Mouse (Mus musculus) neural tube, embryonic 15.5 days (tissue): ENCODE results near the gene Cpt1a. TPM values are rescaled to one million over a fixed set of nuclear protein-coding genes. Genes with fewer than 3 reads are reported as not detected.

ENCODE experiments used
- ATAC-seq: fragments of 200-750 bp; cut with Nextera tagmentation; 2 replicates; pipeline ENCODE4 v1.8.0; 2017; ENCODE audit warnings: mild to moderate bottlenecking, moderate TSS enrichment, moderate library complexity; ENCODE audit not compliant: low FRiP score
- H3K27ac ChIP-seq: fragments of 300-500 bp; sonication (generic); replicated peaks from 2 replicates; pipeline ENCODE4 v1.5.1; 2015; ENCODE audit warnings: mild to moderate bottlenecking, inconsistent platforms
- H3K27me3 ChIP-seq: fragments of 300-500 bp; sonication (generic); replicated peaks from 2 replicates; pipeline ENCODE4 v1.6.1; 2015; ENCODE audit warnings: inconsistent platforms
- H3K36me3 ChIP-seq: fragments of 300-500 bp; sonication (generic); 2 replicates; pipeline ENCODE4 v1.6.1; 2015; ENCODE audit warnings: inconsistent platforms
- H3K4me1 ChIP-seq: fragments of 300-500 bp; sonication (generic); 2 replicates; pipeline ENCODE4 v1.6.1; 2015; ENCODE audit warnings: inconsistent platforms
- H3K4me2 ChIP-seq: fragments of 300-500 bp; sonication (generic); 2 replicates; pipeline ENCODE4 v1.6.1; 2015; ENCODE audit warnings: inconsistent platforms, mild to moderate bottlenecking, moderate library complexity
- H3K4me3 ChIP-seq: fragments of 300-500 bp; sonication (generic); replicated peaks from 2 replicates; pipeline ENCODE4 v1.5.1; 2015; ENCODE audit warnings: mild to moderate bottlenecking, inconsistent platforms
- H3K9ac ChIP-seq: fragments of 300-500 bp; sonication (generic); replicated peaks from 2 replicates; pipeline ENCODE4 v1.6.1; 2015; ENCODE audit warnings: mild to moderate bottlenecking, inconsistent platforms
- H3K9me3 ChIP-seq: fragments of 300-500 bp; sonication (generic); replicated peaks from 2 replicates; pipeline ENCODE4 v1.6.1; 2016; ENCODE audit warnings: inconsistent platforms
- WGBS: fragments of 180-500 bp; shearing (Covaris S2); methylation state at CpG from one replicate; pipeline ENCODE4 v1.1.7; 2015; ENCODE audit warnings: mixed read lengths; 5-methylcytosine and 5-hydroxymethylcytosine counted together
- polyA plus RNA-seq: library from polyadenylated mRNA; unstranded; fragments of >200 nt; fragmentation: Nextera tagmentation; extraction: Ambion mirVana; gene quantifications from 2 replicates; pipeline ENCODE4 v1.2.1, GENCODE M21; 2015

Gene Cpt1a
- polyA plus RNA-seq, 1 experiment from 2014 or later = 14.7 TPM

GRCm38 (mm10) chr19:3304017-3304416 is 18.1 kb upstream of the Cpt1a start:
- Histone ChIP-seq H3K4me1 (no peaks in the 10 kb centered on the region), H3K27me3 (peaks cover 8% of the 10 kb centered on the region; the same call in 1 of the 2 replicates), H3K4me2 (no peak overlapping the region), H3K9me3 (no peaks in the 10 kb centered on the region), H3K36me3 (no peaks in the 10 kb centered on the region), H3K27ac (no peak overlapping the region), H3K4me3 (no peak overlapping the region), H3K9ac (no peak overlapping the region)
- WGBS = 84% methylated on average over 4 of the region's 4 CpGs
- ATAC-seq = no peak

DNA sequence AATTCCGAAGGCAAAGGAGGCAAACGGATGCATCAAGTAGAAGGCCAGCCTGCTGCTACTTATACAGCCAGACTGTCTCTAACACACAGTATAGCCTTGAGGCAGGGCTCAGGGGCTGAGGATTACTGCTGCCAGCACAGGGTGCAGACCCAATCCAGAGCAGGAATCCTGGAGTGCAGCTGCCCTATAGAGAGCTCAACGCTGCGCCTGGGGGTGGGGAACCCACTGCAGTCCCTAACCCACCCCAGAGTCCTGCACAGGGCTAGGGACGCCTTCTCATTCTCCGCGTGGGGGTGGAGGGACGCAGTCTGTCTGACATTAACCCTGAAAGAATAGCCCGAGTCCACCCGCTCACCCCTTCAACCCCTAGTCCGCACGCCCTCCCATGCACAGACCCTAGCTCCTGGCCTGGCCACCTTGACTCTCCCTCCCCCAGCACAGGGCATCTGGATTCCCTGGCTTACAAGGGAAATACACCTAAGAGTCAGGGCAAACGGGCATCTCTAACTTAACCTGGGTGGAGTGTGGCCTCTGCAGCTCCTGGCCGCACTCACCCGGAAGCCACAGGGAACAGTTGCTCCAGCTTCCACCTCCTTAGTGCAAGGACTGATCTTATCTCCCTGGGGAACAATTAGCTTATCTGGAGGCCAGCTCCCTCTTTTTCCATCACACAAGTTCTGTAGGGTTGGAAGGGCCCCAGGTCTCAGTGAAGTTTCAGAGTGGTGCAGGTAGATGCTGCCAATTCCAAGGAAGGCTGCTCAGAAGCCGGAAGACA is 14.8 kb upstream of the Cpt1a start:
- Histone ChIP-seq H3K4me1 (no peaks in the 10 kb centered on the region), H3K4me3 (no peak overlapping the region), H3K9me3 (no peaks in the 10 kb centered on the region), H3K36me3 (no peaks in the 10 kb centered on the region), H3K4me2 (no peak overlapping the region), H3K27me3 (peaks cover 8% of the 10 kb centered on the region), H3K9ac (no peak overlapping the region), H3K27ac (no peak overlapping the region)
- 67% methylated on average over 16 of the region's 16 CpGs for WGBS
- no peak for ATAC-seq

DNA sequence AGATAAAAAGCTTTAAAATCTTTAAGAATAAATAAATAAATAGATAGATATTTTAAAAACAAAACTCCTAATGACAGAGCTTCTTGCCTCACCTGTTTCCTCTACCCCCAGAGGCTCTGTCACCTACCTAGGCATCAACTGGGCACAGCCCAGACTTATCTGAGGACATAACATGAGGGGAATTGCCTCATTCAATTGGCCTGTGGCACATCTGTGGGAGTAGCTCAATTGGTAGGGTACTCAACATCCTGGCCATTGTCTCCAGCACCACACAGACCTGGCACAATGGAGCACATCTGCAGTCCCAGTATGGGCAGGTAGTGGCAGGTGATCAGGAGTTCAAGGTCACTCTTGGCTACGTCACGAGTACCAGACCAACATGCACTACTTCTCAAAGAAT is 2.8 kb upstream of the Cpt1a start:
- Histone ChIP-seq H3K9me3 (no peaks in the 10 kb centered on the region), H3K4me3 (no peak overlapping the region), H3K9ac (no peak overlapping the region), H3K27me3 (peaks cover 36% of the 10 kb centered on the region), H3K4me1 (peaks cover 29% of the 10 kb centered on the region), H3K4me2 (no peak overlapping the region), H3K27ac (no peak overlapping the region), H3K36me3 (no peaks in the 10 kb centered on the region)
- no peak for ATAC-seq
- WGBS = 87% methylated on average over 2 of the region's 2 CpGs

GRCm38 (mm10) chr19:3320086-3320485 is 2.0 kb upstream of the Cpt1a start:
- Histone ChIP-seq H3K36me3 (no peaks in the 10 kb centered on the region), H3K9ac (no peak overlapping the region), H3K9me3 (no peaks in the 10 kb centered on the region), H3K4me1 (peaks cover 37% of the 10 kb centered on the region), H3K4me2 (no peak overlapping the region), H3K27ac (no peak overlapping the region), H3K4me3 (no peak overlapping the region), H3K27me3 (peaks cover 39% of the 10 kb centered on the region)
- 77% methylated on average over 7 of the region's 7 CpGs for WGBS
- no peak for ATAC-seq

DNA sequence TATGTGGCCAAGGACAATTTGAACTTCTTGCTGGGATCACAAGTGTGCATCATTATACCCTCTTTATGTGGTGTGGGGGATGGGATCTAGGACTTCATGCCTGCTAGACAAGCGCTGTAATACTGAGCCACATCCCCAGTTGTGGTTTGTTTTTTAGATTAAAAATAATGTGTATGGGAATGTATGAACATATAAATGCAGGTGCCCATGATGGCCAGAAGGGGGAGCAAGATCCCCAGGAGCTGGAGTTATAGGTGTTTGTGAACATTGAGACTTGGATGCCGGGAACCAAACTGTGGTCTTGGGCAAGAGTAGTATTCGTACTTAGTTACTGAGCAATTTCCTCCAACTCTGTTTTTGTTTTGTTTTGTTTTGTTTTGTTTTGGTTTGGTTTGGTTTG is 1.3 kb upstream of the Cpt1a start:
- H3K4me3 ChIP-seq = no peak overlapping the region
- H3K9ac ChIP-seq = no peak overlapping the region
- no peaks in the 10 kb centered on the region for H3K9me3 ChIP-seq
- peaks cover 39% of the 10 kb centered on the region for H3K27me3 ChIP-seq
- H3K36me3 ChIP-seq = no peaks in the 10 kb centered on the region
- no peak for ATAC-seq
- WGBS = 86% methylated on average over 3 of the region's 3 CpGs
- no peak overlapping the region for H3K27ac ChIP-seq
- no peak overlapping the region for H3K4me2 ChIP-seq
- peaks cover 43% of the 10 kb centered on the region for H3K4me1 ChIP-seq

GRCm38 (mm10) chr19:3321617-3322016 is 517 bp upstream of the Cpt1a start:
- Histone ChIP-seq H3K9me3 (no peaks in the 10 kb centered on the region), H3K4me1 (peaks cover 51% of the 10 kb centered on the region), H3K4me3 (peak overlapping the region; percentile 55), H3K27me3 (peaks cover 39% of the 10 kb centered on the region), H3K36me3 (no peaks in the 10 kb centered on the region), H3K9ac (no peak overlapping the region), H3K4me2 (peak overlapping the region; percentile 79), H3K27ac (no peak overlapping the region)
- ATAC-seq = no peak
- 10% methylated on average over 11 of the region's 11 CpGs for WGBS

DNA sequence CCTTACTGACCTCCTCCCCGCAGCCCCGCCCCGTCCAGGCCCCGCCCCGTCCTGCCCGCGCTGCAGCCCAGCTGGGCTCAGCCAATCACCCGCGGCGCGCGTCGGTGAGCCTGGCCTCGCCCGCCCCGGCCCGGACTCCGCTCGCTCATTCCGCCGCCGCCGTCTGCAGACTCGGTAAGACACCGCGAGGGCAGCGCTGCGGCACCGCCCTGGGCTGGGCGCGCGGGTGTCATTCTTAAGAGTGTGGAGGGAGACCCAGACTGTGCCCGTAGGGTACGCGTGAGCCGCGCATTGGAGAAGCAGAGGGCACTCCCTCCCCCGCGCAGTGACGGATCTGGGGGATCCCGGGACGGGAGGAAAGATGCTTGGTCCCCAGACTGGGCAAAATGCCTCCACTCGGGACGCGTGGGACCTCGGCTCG is 1.1 kb downstream of the Cpt1a start:
- peak overlapping the region; percentile 44 for H3K9ac ChIP-seq
- peak overlapping the region; percentile 79 for H3K4me2 ChIP-seq
- H3K27me3 ChIP-seq = peaks cover 39% of the 10 kb centered on the region
- H3K4me1 ChIP-seq = peaks cover 52% of the 10 kb centered on the region
- WGBS = under 1% methylated on average over 47 of the region's 47 CpGs
- ATAC-seq = peak; percentile 51
- H3K36me3 ChIP-seq = no peaks in the 10 kb centered on the region
- 0 out of 2 replicates have a peak overlapping the region, but pooled peaks have one; percentile 89 for H3K27ac ChIP-seq
- H3K9me3 ChIP-seq = no peaks in the 10 kb centered on the region
- H3K4me3 ChIP-seq = peak overlapping the region; percentile 55

DNA sequence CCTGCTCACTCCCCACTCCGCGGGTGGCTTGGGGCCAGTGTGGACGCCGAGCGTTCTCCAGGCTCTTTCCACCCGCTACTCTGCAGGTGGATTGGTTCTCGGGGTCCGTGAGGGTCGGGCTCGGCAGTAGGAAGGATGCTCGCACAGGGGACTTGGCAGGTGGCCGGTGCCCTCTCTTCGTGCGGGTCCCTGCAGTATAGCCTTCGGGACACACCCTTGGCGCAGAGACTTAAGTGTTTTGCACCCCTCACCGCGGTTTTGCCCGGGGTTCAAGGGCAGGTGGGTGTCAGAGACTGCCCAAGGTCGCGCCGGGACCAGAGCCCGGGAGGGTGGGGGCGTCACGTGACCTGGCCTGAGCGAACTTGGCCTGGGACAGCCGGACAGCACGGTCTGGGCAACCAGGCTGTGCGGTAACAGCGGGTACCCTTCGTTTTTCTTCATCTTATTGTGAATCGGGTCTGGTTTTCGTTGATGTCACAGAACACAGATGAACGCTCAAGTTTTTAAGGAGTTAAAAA is 1.7 kb downstream of the Cpt1a start:
- H3K27ac ChIP-seq = peak overlapping the region; percentile 89
- peak overlapping the region; percentile 79 for H3K4me2 ChIP-seq
- peak overlapping the region; percentile 55 for H3K4me3 ChIP-seq
- ATAC-seq = peak; percentile 12; the same call in 1 of the 2 replicates
- no peaks in the 10 kb centered on the region for H3K36me3 ChIP-seq
- no peaks in the 10 kb centered on the region for H3K9me3 ChIP-seq
- peaks cover 42% of the 10 kb centered on the region for H3K27me3 ChIP-seq
- H3K9ac ChIP-seq = peak overlapping the region; percentile 44
- 1% methylated on average over 34 of the region's 34 CpGs for WGBS
- peaks cover 52% of the 10 kb centered on the region for H3K4me1 ChIP-seq

DNA sequence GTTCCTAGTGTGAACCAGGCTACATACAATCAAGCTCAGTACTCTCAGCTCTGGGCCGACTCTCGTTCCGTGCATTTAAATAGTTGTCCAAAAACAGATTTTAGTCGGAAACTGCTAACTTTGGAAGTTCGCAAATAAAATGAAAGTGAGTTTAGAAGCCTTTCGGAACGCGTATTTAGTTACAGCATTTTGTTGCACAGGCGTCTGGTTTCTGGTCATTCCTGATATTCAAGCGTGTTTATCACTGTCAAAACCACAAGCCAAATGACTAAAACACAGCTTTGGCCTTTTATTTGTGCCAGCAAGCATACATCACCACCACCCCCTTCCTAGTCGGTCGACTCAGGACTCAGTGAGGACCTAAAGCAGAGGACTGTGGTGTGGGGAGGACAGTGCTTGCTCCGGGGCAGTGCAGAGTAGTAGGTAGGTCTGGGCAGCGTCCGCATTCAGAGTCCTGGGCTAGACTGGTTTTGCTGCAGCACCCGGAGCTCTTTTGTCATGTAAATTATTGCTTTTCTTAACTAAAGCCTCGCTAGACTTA is 2.2 kb downstream of the Cpt1a start:
- no peak for ATAC-seq
- peak overlapping the region; percentile 79 for H3K4me2 ChIP-seq
- H3K9me3 ChIP-seq = no peaks in the 10 kb centered on the region
- H3K36me3 ChIP-seq = no peaks in the 10 kb centered on the region
- H3K9ac ChIP-seq = 0 out of 2 replicates have a peak overlapping the region, but pooled peaks have one; percentile 23
- H3K27me3 ChIP-seq = peaks cover 42% of the 10 kb centered on the region
- WGBS = 3% methylated on average over 17 of the region's 17 CpGs
- H3K4me1 ChIP-seq = peaks cover 52% of the 10 kb centered on the region
- peak overlapping the region; percentile 89 for H3K27ac ChIP-seq
- peak overlapping the region; percentile 55 for H3K4me3 ChIP-seq

- H3K27me3 ChIP-seq = peaks cover 37% of the 10 kb centered on the region
Observed at GRCm38 (mm10) chr19:3324931-3325711, 3.0 kb downstream of the Cpt1a start.

GRCm38 (mm10) chr19:3325771-3326478 is 3.8 kb downstream of the Cpt1a start:
- Histone ChIP-seq H3K9ac (peak overlapping the region; percentile 31; the same call in 1 of the 2 replicates), H3K27me3 (peaks cover 32% of the 10 kb centered on the region), H3K36me3 (no peaks in the 10 kb centered on the region), H3K4me3 (peak overlapping the region; percentile 55), H3K27ac (peak overlapping the region; percentile 89), H3K4me1 (peaks cover 52% of the 10 kb centered on the region), H3K4me2 (peak overlapping the region; percentile 79), H3K9me3 (no peaks in the 10 kb centered on the region)
- 34% methylated on average over 15 of the region's 15 CpGs for WGBS
- no peak for ATAC-seq

More at GRCm38 (mm10) chr19:3324931-3325711, 3.0 kb downstream of the Cpt1a start:
- Histone ChIP-seq H3K9me3 (no peaks in the 10 kb centered on the region), H3K4me1 (peaks cover 52% of the 10 kb centered on the region), H3K36me3 (no peaks in the 10 kb centered on the region), H3K27ac (peak overlapping the region; percentile 89), H3K4me2 (peak overlapping the region; percentile 79), H3K9ac (peak overlapping the region; percentile 52), H3K4me3 (peak overlapping the region; percentile 55)
- WGBS = under 1% methylated on average over 59 of the region's 59 CpGs
- peak; percentile 79 for ATAC-seq
